Mouse (Mus musculus): ENCODE measurements around the gene Kpna3. TPM values are rescaled to one million over a fixed set of nuclear protein-coding genes. Genes with fewer than 3 reads are reported as not detected.
A peak's percentile ranks its signal among the peaks of the same experiment; 100 is the strongest.
"Not testable (repeated sequence)": the region's sequence is repeated elsewhere in the genome, so short reads cannot be mapped to it uniquely, and the experiment has no call there.

Kpna3 gene
- total and polyA plus RNA-seq, 2 experiments from 2014 or later: 34.8 to 52.5 TPM

DNA sequence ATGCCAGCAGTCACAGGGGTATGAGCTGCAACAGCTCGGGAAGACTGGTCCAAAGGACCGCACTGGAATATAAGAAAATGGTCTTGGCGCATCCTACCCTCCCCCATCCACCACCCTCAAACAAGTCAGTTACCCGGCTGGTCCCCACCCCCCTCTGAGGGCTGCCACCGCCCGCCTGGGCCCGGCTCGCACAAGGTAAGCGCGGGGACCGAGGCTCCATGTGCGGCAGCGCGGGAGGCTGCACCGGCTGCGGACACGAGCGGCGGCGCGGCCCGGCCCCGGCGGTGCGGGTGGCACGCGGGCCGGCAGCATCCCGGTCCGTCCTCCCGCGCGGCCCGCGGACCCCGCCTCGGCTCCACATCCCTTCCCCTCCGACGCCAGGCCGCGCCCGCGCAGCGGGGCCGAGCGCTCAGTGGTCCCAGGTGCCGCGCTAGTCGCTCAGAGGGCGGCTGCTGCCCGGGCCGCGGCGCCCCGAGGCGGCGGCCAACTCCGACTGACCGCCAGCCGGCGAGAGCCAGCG, 473 bp downstream of the Kpna3 start:
- peak overlapping the region; percentile 88 for H3K9ac ChIP-seq (replicated peaks; ENCODE audit: low read length)
- DNase-seq (ENCODE audit: low spot score) (peak; percentile 75), ATAC-seq (no peak; the same call in 1 of the 2 replicates)
- under 1% methylated on average over 45 of the region's 62 CpGs for WGBS
- peak overlapping the region; percentile 88 for H3K4me3 ChIP-seq (ENCODE audit: low read length)
- H3K27ac ChIP-seq: peak overlapping the region; percentile 98
- H3K36me3 ChIP-seq (ENCODE audit: insufficient read depth, low read length): no peaks in the 10 kb centered on the region
- peak overlapping the region; percentile 62 for H3K4me2 ChIP-seq (ENCODE audit: low read depth, low read length)
- H3K4me1 ChIP-seq (ENCODE audit: insufficient read depth, low read length): peaks cover 9% of the 10 kb centered on the region
- no peaks in the 10 kb centered on the region for H3K27me3 ChIP-seq (ENCODE audit: insufficient read depth, low read length)
- TF ChIP-seq CTCF (IDR thresholded peaks at IDR 0.05; ENCODE audit: low read depth): no peak
- H3K9me3 ChIP-seq (ENCODE audit: low read length): no peaks in the 10 kb centered on the region

DNA sequence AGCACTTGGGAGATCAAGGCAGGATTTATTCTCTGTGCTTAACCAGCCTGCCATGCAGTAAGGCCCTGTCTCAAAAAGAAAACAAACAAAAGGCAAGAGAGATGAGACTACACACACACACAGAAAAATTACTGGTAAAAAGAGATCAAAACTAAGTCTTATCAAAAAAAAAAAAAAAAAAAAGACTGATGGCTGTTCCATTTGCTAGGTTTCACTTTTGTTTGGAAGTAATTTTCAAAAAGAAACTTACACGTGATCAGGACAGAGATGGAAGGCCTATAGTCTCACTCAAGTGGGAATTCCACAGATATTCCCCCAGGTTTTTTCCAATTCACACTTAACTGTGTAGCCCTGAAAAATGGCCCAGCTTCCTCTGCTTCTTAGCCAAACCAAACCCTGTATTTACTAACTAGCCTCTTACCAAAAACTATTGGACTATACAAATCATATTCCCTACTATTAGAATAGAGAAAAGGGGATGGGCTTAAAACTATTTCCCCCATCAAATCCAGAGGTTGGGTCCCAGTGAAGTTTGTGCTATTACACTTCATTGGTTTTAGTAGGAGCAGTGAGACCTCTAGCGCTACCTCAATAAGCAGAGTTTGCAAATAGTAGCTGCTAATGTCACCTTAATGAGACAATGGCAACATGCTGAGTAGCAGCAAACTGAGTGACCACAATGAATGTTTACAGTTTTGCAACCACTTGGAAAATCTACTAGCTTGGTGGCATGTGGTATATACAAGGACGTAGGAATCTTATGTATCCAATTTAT, 1.3 kb downstream of the Kpna3 start:
- Histone ChIP-seq H3K4me3 (ENCODE audit: low read length) (peak overlapping the region; percentile 88), H3K9me3 (ENCODE audit: low read length) (no peaks in the 10 kb centered on the region), H3K4me2 (ENCODE audit: low read depth, low read length) (peak overlapping the region; percentile 62), H3K27me3 (ENCODE audit: insufficient read depth, low read length) (no peaks in the 10 kb centered on the region), H3K4me1 (ENCODE audit: insufficient read depth, low read length) (peaks cover 9% of the 10 kb centered on the region), H3K36me3 (ENCODE audit: insufficient read depth, low read length) (no peaks in the 10 kb centered on the region), H3K9ac (replicated peaks; ENCODE audit: low read length) (peak overlapping the region; percentile 88), H3K27ac (peak overlapping the region; percentile 98; the same call in 1 of the 2 replicates)
- no peak for TF ChIP-seq CTCF (IDR thresholded peaks at IDR 0.05; ENCODE audit: low read depth)
- 10% methylated on average over 3 of the region's 3 CpGs for WGBS
- ATAC-seq (no peak), DNase-seq (ENCODE audit: low spot score) (peak; percentile 40)

GRCm38 (mm10) chr14:61436866-61437265, 2.8 kb downstream of the Kpna3 start:
- DNase-seq (ENCODE audit: low spot score) (no peak), ATAC-seq (no peak)
- Histone ChIP-seq H3K36me3 (ENCODE audit: insufficient read depth, low read length) (no peaks in the 10 kb centered on the region), H3K27ac (no peak overlapping the region), H3K9ac (replicated peaks; ENCODE audit: low read length) (no peak overlapping the region), H3K9me3 (ENCODE audit: low read length) (no peaks in the 10 kb centered on the region), H3K4me2 (ENCODE audit: low read depth, low read length) (no peak overlapping the region), H3K4me3 (ENCODE audit: low read length) (no peak overlapping the region), H3K27me3 (ENCODE audit: insufficient read depth, low read length) (no peaks in the 10 kb centered on the region), H3K4me1 (ENCODE audit: insufficient read depth, low read length) (peaks cover 9% of the 10 kb centered on the region)
- TF ChIP-seq CTCF (IDR thresholded peaks at IDR 0.05; ENCODE audit: low read depth): no peak
- 91% methylated on average over 2 of the region's 2 CpGs for WGBS

- H3K27me3 ChIP-seq (ENCODE audit: insufficient read depth, low read length): no peaks in the 10 kb centered on the region
- TF ChIP-seq CTCF (IDR thresholded peaks at IDR 0.05; ENCODE audit: low read depth): no peak
- H3K4me2 ChIP-seq (ENCODE audit: low read depth, low read length): no peak overlapping the region
- no peaks in the 10 kb centered on the region for H3K4me1 ChIP-seq (ENCODE audit: insufficient read depth, low read length)
- DNase-seq (ENCODE audit: low spot score) (no peak), ATAC-seq (no peak)
- H3K4me3 ChIP-seq (ENCODE audit: low read length): no peak overlapping the region
- no peaks in the 10 kb centered on the region for H3K9me3 ChIP-seq (ENCODE audit: low read length)
- 61% methylated on average over 3 of the region's 3 CpGs for WGBS
- H3K27ac ChIP-seq: no peak overlapping the region
- no peaks in the 10 kb centered on the region for H3K36me3 ChIP-seq (ENCODE audit: insufficient read depth, low read length)
- H3K9ac ChIP-seq (replicated peaks; ENCODE audit: low read length): no peak overlapping the region
Observed at GRCm38 (mm10) chr14:61428126-61428787, 11.4 kb downstream of the Kpna3 start.

GRCm38 (mm10) chr14:61427095-61427494, 12.6 kb downstream of the Kpna3 start:
- not testable (repeated sequence) for ATAC-seq; H3K27me3 ChIP-seq (ENCODE audit: insufficient read depth, low read length); H3K4me3 ChIP-seq (ENCODE audit: low read length); H3K4me1 ChIP-seq (ENCODE audit: insufficient read depth, low read length); DNase-seq (ENCODE audit: low spot score); H3K4me2 ChIP-seq (ENCODE audit: low read depth, low read length); H3K9me3 ChIP-seq (ENCODE audit: low read length); H3K27ac ChIP-seq; H3K9ac ChIP-seq (replicated peaks; ENCODE audit: low read length); H3K36me3 ChIP-seq (ENCODE audit: insufficient read depth, low read length)
- WGBS: 45% methylated on average over 4 of the region's 8 CpGs

DNA sequence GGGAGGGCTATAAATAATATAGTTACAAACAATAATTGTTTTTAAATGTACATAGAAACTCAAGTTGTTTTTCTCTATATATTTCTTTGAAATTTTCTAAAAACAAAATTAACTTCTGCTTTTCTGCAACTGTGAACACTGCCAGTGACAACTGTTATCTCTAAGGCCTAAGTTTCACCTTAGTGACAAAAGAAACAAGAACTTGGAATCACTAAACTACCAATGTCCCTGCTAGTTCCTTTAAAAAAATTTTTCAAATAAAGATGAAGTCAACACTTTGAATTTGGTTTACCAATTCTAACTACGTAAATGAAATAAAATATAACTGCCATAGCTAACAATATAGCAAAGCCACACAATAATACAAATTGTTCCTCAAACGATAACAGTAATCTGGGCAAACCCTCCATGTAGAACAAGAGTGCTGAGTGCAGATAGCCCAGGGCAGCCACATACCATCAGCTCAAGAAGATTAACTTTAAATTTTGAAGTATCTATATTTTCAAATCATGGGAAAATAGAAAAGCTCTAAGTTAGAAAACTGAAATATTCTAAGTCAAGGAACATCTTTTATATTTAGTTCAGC, 14.5 kb downstream of the Kpna3 start:
- no peak for DNase-seq (ENCODE audit: low spot score)

More for the DNA sequence above, 14.5 kb downstream of the Kpna3 start:
- Histone ChIP-seq H3K4me1 (ENCODE audit: insufficient read depth, low read length) (no peaks in the 10 kb centered on the region), H3K27ac (no peak overlapping the region), H3K36me3 (ENCODE audit: insufficient read depth, low read length) (no peaks in the 10 kb centered on the region), H3K4me3 (ENCODE audit: low read length) (no peak overlapping the region), H3K4me2 (ENCODE audit: low read depth, low read length) (no peak overlapping the region), H3K9me3 (ENCODE audit: low read length) (no peaks in the 10 kb centered on the region), H3K9ac (replicated peaks; ENCODE audit: low read length) (no peak overlapping the region), H3K27me3 (ENCODE audit: insufficient read depth, low read length) (no peaks in the 10 kb centered on the region)
- 98% methylated on average over 2 of the region's 2 CpGs for WGBS
- no peak for ATAC-seq
- TF ChIP-seq CTCF (IDR thresholded peaks at IDR 0.05; ENCODE audit: low read depth): no peak
